Mouse (Mus musculus): ENCODE measurements around the gene Entpd7.

GRCm38 (mm10) chr19:43753226-43753835 is 63.9 kb downstream of the Entpd7 start:
- TF ChIP-seq POLR2A (IDR thresholded peaks at IDR 0.05; ENCODE audit: low read depth, low read length) (no peak), CTCF (conservative IDR thresholded peaks at IDR 0.05; ENCODE audit: insufficient read depth, insufficient read length, low read depth, low read length) (peak; percentile 85)
